Mouse (Mus musculus) granulocyte monocyte progenitor cell, adult 5-6 weeks (primary cell): ENCODE results near the gene Slc41a3. TPM values are rescaled to one million over a fixed set of nuclear protein-coding genes. Genes with fewer than 3 reads are reported as not detected.

Experiments
- ATAC-seq: replicated peaks from 2 replicates; pipeline ENCODE4 v1.8.0; 2016; ENCODE audit warnings: mild to moderate bottlenecking, moderate TSS enrichment, inconsistent platforms; ENCODE audit not compliant: poor library complexity, severe bottlenecking
- total RNA-seq, 2 experiments: library from RNA; stranded (forward) in 1 of 2; stranded (reverse) in 1 of 2; fragments of 200-712, 200-1000 nt in 1 of 2; fragments of >200 nt in 1 of 2; fragmentation: Nextera tagmentation in 1 of 2; gene quantifications; 2 replicates each; pipeline ENCODE4 v1.2.3; 2014 to 2017

Slc41a3 gene
- total RNA-seq, 2 experiments from 2014 or later, result 2.3 to 2.9 TPM

- ATAC-seq, result no peak
Observed at GRCm38 (mm10) chr6:90662148-90662547, 57.6 kb downstream of the Slc41a3 start.

DNA sequence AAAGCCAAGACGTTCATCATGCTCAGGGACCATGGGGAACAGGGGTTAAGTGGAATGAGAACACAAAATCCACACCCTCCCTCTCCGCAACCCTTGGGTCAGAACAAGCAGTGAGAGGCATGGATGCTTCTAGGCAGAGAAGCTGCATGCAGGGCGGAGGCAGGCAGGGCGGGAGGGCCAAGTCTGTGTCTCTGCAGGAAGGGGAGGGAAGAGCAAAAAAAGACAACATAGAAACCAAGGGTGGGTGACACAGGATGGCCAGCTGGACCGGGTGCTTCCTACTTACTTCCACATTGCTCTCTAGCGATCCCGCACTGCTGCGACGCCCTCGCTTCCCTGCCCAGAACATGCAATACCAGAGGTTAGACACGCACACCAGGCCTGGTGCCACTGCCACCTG is 59.2 kb downstream of the Slc41a3 start:
- no peak for ATAC-seq

GRCm38 (mm10) chr6:90668693-90669092 is 64.2 kb downstream of the Slc41a3 start:
- ATAC-seq, result no peak

GRCm38 (mm10) chr6:90678759-90679158 is 74.2 kb downstream of the Slc41a3 start:
- no peak for ATAC-seq

DNA sequence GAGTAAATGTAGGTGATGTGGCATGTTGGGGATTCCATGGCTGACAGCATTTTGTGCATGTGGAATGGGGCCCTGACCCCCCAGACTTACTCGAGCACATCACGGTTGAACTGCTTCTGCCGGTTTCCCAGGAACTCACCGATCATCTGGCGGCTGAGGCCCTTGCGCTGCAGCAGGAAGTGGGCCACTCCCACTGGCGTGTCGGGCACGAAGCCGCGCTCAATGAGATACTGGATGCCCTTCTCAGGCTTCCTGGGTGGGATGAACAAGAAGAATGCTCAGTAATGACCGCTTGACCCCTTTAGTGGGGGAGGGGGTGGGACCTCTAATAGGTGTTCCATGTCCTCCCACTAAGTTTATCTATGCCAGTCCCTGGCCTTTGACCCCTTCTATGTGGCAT is 75.9 kb downstream of the Slc41a3 start:
- ATAC-seq, result no peak

DNA sequence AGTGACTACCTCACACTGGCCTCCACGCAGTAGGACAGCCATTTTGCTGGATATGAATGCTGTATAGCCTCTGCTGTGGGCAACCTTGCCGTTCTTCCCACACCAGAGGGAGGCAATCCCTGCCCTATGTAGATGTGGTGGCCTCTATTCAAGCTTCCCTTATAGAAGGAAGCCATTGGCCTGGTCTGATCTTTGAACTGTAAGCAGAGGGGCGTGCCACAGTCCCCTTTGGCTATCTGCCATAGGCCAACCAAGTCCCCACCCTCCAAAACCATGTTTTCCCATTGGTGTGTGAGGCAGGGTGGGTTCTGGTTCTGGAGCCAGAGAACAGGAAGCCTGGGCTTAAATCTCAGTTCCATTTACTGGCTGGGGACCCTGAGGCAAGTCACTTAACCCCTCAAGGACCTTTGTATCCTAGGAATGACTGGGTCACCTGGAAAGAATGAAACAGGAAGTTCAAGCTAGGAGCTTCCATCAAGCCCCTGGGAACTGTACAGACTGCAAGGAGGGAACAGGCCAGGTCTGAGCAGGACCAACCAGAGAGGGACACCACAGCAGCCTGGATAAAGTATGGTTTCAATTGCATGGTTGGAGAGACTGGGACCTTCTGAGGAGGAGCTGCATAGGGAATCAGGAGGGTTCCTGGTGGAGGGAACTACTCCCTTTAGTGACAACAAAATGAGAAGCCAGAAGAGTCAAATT is 79.5 kb downstream of the Slc41a3 start:
- ATAC-seq, result no peak

DNA sequence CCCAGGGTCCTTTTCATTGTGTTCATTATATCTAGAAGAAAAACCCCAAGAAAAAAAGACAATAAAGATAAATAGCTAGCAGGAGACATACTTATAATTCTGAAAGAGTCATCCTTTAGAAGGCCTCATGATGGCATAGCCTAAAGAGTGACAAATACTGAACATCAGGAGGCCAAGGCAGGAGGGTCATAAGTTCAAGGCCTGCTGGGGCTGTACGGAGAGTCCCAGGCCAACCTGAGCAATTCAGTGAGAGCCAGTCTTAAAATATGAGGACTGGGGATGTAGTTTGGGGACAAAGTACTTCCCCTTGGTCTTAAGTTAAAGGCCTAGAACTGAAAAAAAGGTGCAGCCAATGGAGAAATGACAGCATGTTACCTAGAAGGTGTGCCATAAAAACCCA is 82.3 kb downstream of the Slc41a3 start:
- ATAC-seq, result no peak

- ATAC-seq, result peak; percentile 53
Observed at GRCm38 (mm10) chr6:90688003-90688402, 83.5 kb downstream of the Slc41a3 start.

- ATAC-seq, result no peak
Observed at GRCm38 (mm10) chr6:90688742-90689141, 84.2 kb downstream of the Slc41a3 start.

DNA sequence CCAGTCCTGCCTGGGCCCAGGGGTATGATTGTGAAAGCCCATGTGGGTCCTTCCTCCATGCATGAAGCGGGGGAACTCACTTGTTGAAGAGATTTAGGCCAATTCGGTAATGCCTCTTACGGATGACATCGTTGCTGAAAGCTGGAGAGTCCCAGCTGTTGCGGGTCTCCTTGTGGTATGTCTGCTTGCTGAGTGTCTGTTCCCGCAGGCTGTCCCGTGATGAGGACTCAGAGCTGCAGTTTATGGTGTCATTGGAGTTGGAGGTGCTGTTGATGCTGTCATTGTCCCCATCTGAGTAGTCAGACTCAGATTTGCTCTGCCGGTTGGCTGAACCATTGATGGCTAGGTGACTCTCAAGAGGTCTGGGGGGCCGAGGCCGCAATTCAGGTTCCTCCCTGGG is 85.0 kb downstream of the Slc41a3 start:
- ATAC-seq, result no peak

GRCm38 (mm10) chr6:90691935-90692334 is 87.4 kb downstream of the Slc41a3 start:
- no peak for ATAC-seq

DNA sequence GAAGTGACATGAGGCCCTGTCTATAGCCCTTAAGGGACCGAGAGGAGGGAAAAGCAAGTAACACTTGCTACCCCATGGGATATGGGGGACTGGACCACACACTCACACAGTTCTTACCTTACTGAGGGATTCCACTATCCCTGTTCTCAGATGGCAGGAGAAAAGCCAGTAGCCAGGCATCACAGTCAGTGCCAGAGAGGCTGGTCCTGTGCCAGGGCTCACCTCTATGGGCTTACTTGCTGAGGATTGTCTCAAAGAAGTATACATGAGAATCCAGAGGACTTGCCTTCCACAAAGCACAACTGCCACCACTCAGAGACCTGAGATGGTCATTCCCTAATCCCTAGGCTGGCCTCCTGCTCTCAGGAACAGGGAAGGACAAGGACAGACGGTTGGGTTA is 87.9 kb downstream of the Slc41a3 start:
- ATAC-seq, result no peak

DNA sequence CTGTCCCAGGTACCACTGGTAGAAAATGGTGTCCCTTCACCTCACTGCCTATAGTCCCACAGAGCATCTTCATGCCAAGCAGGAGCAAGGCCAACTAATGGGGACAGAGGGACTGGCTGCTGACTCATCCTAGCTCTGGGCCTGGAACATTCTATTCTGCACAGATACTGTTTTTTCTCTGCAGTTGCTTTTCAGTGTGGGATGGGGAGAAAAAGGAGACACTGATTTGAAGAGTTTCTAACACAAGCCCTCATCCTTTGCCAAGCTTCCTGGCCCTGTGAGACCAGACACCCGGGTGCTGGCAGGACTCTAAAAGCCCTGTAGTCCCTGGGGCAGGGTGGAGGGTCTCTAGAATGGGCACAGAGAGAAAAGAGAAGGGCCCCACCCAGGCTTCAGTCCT is 91.2 kb downstream of the Slc41a3 start:
- no peak for ATAC-seq

Other genes with a start within 250 kb of the Slc41a3 start
- gene Zxdc, start 235.2 kb upstream of the Slc41a3 start, total RNA-seq (2014; fragmentation: Nextera tagmentation), result 13.3 and 14.0 TPM in 2 replicates
- gene Zxdc, start 235.2 kb upstream of the Slc41a3 start, total RNA-seq (2017), result 11.5 and 12.6 TPM in 2 replicates
- not detected in 2 replicates for gene Cfap100, start 175.9 kb upstream of the Slc41a3 start, total RNA-seq (2014; fragmentation: Nextera tagmentation)
- gene Cfap100, start 175.9 kb upstream of the Slc41a3 start, total RNA-seq (2017), result not detected in 2 replicates
- gene Klf15, start 142.1 kb upstream of the Slc41a3 start, total RNA-seq (2014; fragmentation: Nextera tagmentation), result not detected in 2 replicates
- not detected in 2 replicates for gene Klf15, start 142.1 kb upstream of the Slc41a3 start, total RNA-seq (2017)
- gene Aldh1l1, start 118.3 kb upstream of the Slc41a3 start, total RNA-seq (2014; fragmentation: Nextera tagmentation), result 4.0 and 9.5 TPM in 2 replicates
- 2.6 and 2.8 TPM in 2 replicates for gene Aldh1l1, start 118.3 kb upstream of the Slc41a3 start, total RNA-seq (2017)